Mouse (Mus musculus) gastrocnemius, postnatal 25 days (tissue): ENCODE data around the gene Acp4. TPM values are rescaled to one million over a fixed set of nuclear protein-coding genes. Genes with fewer than 3 reads are reported as not detected.
"Not testable (repeated sequence)": the region's sequence is repeated elsewhere in the genome, so short reads cannot be mapped to it uniquely, and the experiment has no call there.

ENCODE experiments used
- DNase-seq: peaks from one replicate; pipeline ENCODE4 v3.0.0; 2022
- total RNA-seq, 2 experiments: library from RNA; stranded (reverse); gene quantifications; 1 replicate in 1 of 2; 2 replicates in 1 of 2; pipeline ENCODE4 v1.2.3; 2021

Gene Acp4
- total RNA-seq, 2 experiments from 2014 or later: not detected

- peak; percentile 77 for DNase-seq
Measured at GRCm38 (mm10) chr7:44262791-44263643, 5.8 kb upstream of the Acp4 start.

DNA sequence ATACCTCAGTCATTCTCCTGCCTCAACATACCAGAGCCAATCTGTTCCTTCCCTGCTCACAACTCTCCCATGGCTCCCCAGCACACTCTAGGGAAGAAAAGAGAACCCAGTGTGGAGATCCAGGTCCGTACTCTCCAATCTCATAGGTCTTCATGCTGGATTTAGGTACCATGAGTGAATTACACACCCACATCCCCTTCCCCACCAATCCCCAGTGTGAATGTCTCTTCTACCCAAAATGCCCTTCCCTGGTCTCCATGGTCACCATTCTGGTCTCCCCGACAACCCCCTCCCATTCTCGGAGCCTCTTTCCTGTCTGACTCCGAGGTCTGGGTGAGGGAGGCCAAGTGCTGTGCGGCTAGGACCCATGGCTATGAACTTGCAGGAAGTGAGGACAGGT lies 4.0 kb upstream of the Acp4 start, which contains the start of gene Gm15517:
Gene Gm15517, plus strand, starts transcription at position 301 of the 400 bp plus-strand sequence.
- DNase-seq: no peak

DNA sequence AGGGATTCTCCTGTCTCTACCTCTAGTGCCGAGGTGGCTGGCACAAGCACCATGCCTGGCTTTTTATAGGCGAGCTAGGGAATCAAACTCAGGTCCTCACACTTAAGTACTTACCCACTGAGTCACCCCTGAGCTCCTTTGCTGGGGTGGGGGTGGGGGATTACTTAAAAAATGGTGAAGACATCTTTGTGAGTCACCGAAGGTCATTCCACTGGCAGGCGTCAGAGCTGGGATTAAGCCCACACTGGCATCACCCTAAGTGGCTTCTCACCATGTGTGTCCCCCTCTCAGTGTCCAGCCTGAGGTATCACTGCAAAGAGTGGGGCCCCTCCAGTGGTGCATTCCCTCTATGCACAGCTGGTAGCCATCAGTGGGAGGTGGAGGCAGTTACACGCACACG lies 3.2 kb upstream of the Acp4 start:
- no peak for DNase-seq

DNA sequence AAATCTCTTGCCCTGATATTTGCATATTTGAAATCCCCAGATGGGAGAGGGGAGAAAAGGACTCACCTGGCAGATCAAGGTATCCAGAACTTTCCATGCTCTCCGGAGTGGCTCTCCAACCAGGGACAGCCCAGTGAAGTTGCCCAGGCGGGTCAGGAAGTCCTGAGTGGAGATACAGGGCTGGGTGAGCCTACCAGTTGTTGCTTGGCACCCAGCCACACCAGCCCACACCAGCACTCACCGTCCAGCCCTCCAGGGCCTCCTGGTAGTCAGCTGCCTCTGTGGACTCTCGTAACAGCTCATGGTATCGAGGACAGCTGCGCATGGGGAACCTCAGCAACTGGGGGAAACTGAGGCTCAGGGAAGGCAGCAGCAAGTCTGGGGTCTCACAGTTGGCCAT lies 2.2 kb downstream of the Acp4 start:
- DNase-seq: no peak

DNA sequence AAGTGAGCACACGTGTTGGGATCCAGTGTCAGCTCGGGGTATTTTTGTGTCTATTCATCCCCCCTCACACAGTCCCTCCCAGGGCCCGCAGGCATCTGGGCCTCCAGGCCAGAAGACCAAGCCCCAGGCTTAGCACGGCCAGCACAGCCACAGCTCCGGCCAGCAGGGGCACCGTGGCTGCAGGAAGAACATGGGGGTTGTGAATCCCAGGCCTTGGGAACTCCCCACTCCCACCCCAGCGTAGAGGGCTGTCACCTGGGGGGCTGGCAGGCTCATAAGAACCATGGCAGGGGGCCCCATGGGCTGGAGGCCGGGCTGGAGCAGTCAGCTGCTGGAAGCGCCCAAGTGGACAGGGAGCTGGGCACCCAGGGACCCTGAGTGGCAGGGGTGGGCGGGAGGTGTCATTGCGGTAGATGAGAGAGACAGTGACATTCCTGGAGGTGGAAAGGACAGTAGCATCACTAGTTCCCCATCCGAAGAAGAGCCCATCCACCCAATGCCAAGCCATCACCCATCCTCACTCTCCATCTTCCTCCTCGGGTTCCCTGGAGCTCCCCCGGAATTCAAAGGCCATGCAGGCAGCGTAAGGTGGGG lies 4.1 kb downstream of the Acp4 start:
- DNase-seq: no peak

- not testable (repeated sequence) for DNase-seq
Measured at GRCm38 (mm10) chr7:44250732-44251275, 6.4 kb downstream of the Acp4 start.

DNA sequence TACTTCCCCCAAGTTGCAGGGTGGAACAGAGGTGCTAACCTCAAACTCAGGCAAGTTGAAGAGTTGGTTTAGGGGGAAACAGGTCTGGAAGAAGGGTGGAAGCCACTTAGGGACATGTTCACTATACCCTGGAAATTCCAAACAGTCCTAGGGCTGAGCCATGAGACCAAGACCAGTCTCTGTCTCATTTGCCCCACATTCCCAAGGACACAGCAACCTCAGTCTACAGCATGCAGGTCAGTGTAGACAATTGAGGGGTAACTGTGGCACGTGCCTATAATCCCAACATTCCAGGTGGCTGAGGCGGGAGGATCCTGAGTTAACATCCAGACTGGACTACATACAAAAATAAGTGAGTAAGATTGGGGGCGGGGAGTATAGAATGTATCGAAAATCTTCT lies 7.9 kb downstream of the Acp4 start:
- DNase-seq: no peak

- DNase-seq: no peak
Measured at GRCm38 (mm10) chr7:44247971-44248370, 9.2 kb downstream of the Acp4 start.

DNA sequence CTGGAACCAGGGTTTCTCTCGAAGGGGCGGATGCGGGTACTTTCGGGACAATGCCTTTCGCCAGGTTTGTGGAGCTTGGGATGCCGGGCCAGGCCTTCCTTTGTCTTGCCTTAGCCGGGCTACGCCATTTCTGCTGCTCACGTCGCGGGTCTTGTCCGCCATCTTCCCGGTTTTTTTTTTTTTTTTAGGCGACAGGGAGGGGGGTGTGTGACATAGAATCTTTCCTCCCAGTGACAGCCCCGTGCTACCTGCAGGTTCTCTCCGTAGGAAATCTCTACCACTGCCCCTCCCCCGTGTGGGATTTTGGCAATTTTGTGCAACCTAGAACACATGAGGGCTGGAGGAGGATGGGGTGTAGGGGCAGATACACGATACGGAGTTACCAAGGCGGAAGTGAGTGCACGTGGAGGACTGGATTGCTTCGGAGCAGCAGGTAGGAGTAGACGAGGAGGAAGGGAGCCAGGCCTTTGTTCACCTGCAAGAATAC lies 10.2 kb downstream of the Acp4 start:
- no peak for DNase-seq

- peak; percentile 86 for DNase-seq
Measured at GRCm38 (mm10) chr7:44246055-44246983, 10.9 kb downstream of the Acp4 start, which contains the start of the genes 1700028J19Rik and 2410002F23Rik. Gene 1700028J19Rik, minus strand, starts transcription at chr7:44246695. Gene 2410002F23Rik, plus strand, starts transcription at chr7:44246722.

- DNase-seq: no peak
Measured at GRCm38 (mm10) chr7:44244080-44244479, 13.1 kb downstream of the Acp4 start.

DNA sequence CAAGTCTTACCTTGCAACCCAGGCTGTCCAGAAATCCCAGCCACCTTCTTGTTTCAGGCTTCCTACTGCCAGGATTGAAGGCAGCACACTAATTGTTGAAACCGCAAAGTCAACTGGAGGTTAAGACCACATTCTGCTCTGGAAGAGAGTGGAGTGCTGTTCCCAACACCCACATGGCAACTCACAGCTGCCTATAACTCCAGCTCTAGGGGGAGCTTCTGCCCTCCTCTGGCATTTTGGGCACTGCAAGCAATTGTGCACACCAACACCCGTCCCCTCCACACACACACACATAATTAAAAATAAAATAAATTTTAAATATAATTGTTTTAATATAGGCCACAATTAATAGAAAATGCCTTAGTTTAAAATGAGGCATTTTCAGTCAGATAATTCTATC lies 16.0 kb downstream of the Acp4 start:
- DNase-seq: no peak

- DNase-seq: no peak
Measured at GRCm38 (mm10) chr7:44240712-44241111, 16.5 kb downstream of the Acp4 start.

- DNase-seq: no peak
Measured at GRCm38 (mm10) chr7:44239913-44240312, 17.3 kb downstream of the Acp4 start.

- no peak for DNase-seq
Measured at GRCm38 (mm10) chr7:44235909-44236308, 21.3 kb downstream of the Acp4 start, which contains the start of gene Gm36864. Gene Gm36864, plus strand, starts transcription at chr7:44236177.

- no peak for DNase-seq
Measured at GRCm38 (mm10) chr7:44225076-44225475, 32.1 kb downstream of the Acp4 start, which contains the start of gene Klk1. Gene Klk1, plus strand, starts transcription at chr7:44225360.

DNA sequence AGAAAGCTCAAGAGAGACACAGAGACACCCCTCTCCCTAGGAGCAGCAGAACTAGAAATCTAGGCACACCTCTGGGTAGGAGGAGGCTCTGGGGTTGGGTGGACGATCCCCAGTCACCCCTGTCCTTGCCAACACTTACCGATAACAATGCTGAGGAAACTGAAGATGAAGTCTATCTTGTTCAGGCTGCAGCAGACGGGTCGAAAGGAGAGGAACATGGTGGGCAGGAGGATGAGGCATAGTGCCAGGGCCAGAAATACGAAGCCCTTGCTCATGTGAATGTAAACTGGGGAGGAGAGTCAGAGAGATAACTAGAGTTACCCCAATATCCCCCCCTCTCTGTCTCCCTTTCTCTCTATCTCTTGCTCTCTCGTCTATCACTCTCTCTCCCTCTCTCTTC lies 34.8 kb downstream of the Acp4 start:
- not testable (repeated sequence) for DNase-seq

DNA sequence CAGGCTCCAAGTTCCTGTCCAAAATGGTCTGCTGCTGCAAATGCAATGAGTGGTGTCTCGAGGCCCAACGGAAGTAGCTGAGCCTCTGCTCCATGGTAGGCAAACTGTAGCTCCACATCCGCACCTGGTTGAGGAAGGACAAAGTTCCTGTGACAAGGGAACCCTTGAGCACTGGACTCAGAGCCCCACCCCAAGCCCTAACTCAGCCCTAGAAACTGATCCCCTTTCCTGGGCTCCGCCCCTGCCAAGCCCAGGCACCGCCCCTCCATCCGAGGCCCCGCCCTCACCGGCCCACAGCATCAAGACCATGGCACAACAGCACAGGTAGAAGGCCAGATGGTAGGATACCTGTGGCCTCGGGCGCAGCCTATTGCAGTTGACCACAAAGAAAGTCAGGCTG lies 35.6 kb downstream of the Acp4 start:
- not testable (repeated sequence) for DNase-seq

DNA sequence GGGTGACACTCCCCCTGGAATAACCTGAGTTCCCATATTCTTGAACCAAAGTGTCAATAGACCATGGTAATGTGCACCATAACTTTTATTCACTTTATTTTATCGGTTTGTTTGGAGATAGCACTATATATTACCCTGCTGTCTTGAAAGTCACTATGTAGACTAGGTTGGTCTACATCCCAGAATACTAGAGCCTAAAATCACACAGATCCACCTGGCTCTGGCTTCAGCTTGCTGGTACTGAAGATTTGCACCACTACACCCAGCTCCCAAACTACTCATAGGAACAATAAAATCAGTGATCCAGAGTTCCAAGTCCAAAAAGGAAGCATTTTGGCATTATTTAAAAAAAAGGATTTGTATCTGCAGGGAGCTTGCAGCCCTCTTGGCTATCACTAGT lies 41.5 kb downstream of the Acp4 start, which contains the start of gene Klk1b5:
Gene Klk1b5, plus strand, starts transcription at position 301 of the 400 bp plus-strand sequence.
- DNase-seq: no peak

GRCm38 (mm10) chr7:44208307-44208706 lies 48.9 kb downstream of the Acp4 start:
- no peak for DNase-seq

- not testable (repeated sequence) for DNase-seq
Measured at GRCm38 (mm10) chr7:44207135-44207534, 50.0 kb downstream of the Acp4 start, which contains the start of gene Klk1b4. Gene Klk1b4, plus strand, starts transcription at chr7:44207435.
